Mouse (Mus musculus) myocyte (in vitro differentiated cells): ENCODE data around the gene Cfap126. TPM values are rescaled to one million over a fixed set of nuclear protein-coding genes. Genes with fewer than 3 reads are reported as not detected.

Experiments
- H3K27me3 ChIP-seq: one replicate; pipeline ENCODE4 v1.6.1; 2011; ENCODE audit not compliant: control insufficient read depth, insufficient read depth, insufficient read length
- H3K36me3 ChIP-seq: one replicate; pipeline ENCODE4 v1.6.1; 2011; ENCODE audit not compliant: control insufficient read depth, insufficient read depth
- H3K4me2 ChIP-seq: one replicate; pipeline ENCODE4 v1.6.1; 2011; ENCODE audit warnings: low read depth, control low read depth
- H3K4me3 ChIP-seq: one replicate; pipeline ENCODE4 v1.5.1; 2011; ENCODE audit warnings: mild to moderate bottlenecking, control low read depth, moderate library complexity
- H3K79me2 ChIP-seq: one replicate; pipeline ENCODE4 v1.6.1; 2011; ENCODE audit not compliant: control insufficient read depth, insufficient read depth
- H3ac ChIP-seq: one replicate; pipeline ENCODE4 v1.6.1; 2011; ENCODE audit not compliant: control insufficient read depth, insufficient read length
- CEBPB ChIP-seq: IDR thresholded peaks from 2 replicates; pipeline ENCODE4 v1.6.1; 2011; ENCODE audit warnings: mild to moderate bottlenecking, moderate library complexity; ENCODE audit not compliant: poor library complexity, insufficient read depth, severe bottlenecking
- E2F4 ChIP-seq: IDR thresholded peaks from one replicate; pipeline ENCODE4 v1.6.1; 2011; ENCODE audit warnings: mild to moderate bottlenecking, control low read depth, moderate library complexity; ENCODE audit not compliant: insufficient read depth
- MAX ChIP-seq: IDR thresholded peaks from one replicate; pipeline ENCODE4 v1.6.1; 2011; ENCODE audit warnings: low read depth, mild to moderate bottlenecking, control low read depth
- MYOD1 ChIP-seq, 3 experiments: IDR thresholded peaks; one replicate each; pipeline ENCODE4 v1.6.1; 2011; ENCODE audit warnings: control low read depth in 2 of 3, low read depth in 2 of 3, mild to moderate bottlenecking in 2 of 3, moderate library complexity in 1 of 3; ENCODE audit not compliant: insufficient read length in 2 of 3, control insufficient read depth in 1 of 3
- MYOG ChIP-seq, 3 experiments: IDR thresholded peaks; one replicate each; pipeline ENCODE4 v1.6.1; 2011; ENCODE audit warnings: control low read depth in 2 of 3, low read depth in 2 of 3, mild to moderate bottlenecking in 2 of 3; ENCODE audit not compliant: insufficient read length in 2 of 3, control insufficient read depth in 1 of 3, insufficient read depth in 1 of 3
- POLR2A ChIP-seq: IDR thresholded peaks from one replicate; pipeline ENCODE4 v1.6.1; 2011; ENCODE audit warnings: low read depth, mild to moderate bottlenecking, control low read depth, moderate library complexity; ENCODE audit not compliant: insufficient read length
- POLR2AphosphoS2 ChIP-seq: IDR thresholded peaks from one replicate; pipeline ENCODE4 v1.6.1; 2011; ENCODE audit warnings: low read depth, control low read depth; ENCODE audit not compliant: insufficient read length
- REST ChIP-seq: IDR thresholded peaks from one replicate; pipeline ENCODE4 v1.6.1; 2011; ENCODE audit warnings: mild to moderate bottlenecking, control low read depth, moderate library complexity; ENCODE audit not compliant: insufficient read depth, insufficient read length
- SRF ChIP-seq: IDR thresholded peaks from one replicate; pipeline ENCODE4 v1.6.1; 2011; ENCODE audit warnings: low read depth; ENCODE audit not compliant: control insufficient read depth, insufficient read length
- TCF12 ChIP-seq: IDR thresholded peaks from one replicate; pipeline ENCODE4 v1.6.1; 2011; ENCODE audit warnings: mild to moderate bottlenecking, control low read depth; ENCODE audit not compliant: poor library complexity, insufficient read depth, severe bottlenecking
- TCF3 ChIP-seq: IDR thresholded peaks from one replicate; pipeline ENCODE4 v1.6.1; 2011; ENCODE audit warnings: low read depth, control low read depth; ENCODE audit not compliant: insufficient read length
- USF1 ChIP-seq: IDR thresholded peaks from one replicate; pipeline ENCODE4 v1.6.1; 2011; ENCODE audit warnings: low read depth, mild to moderate bottlenecking, control low read depth, moderate library complexity
- polyA plus RNA-seq: library from polyadenylated mRNA; unstranded; fragments of >200 nt; fragmentation: generic; extraction: Trizol; gene quantifications from one replicate; pipeline ENCODE4 v1.2.1, GENCODE M21; 2012; ENCODE audit warnings: missing spikeins

The Cfap126 gene
- polyA plus RNA-seq, 1 experiment = 2.2 TPM

GRCm38 (mm10) chr1:171111781-171112575 lies 1.7 kb upstream of the Cfap126 start:
- Histone ChIP-seq H3K4me2 (peak overlapping the region; percentile 98), H3K36me3 (no peaks in the 10 kb centered on the region)
- TF ChIP-seq CEBPB (no peak), USF1 (no peak), MYOD1 (IDR thresholded peaks at IDR 0.05; ENCODE audit: control insufficient read depth in 1 of 3, insufficient read length in 2 of 3, low read depth in 2 of 3) (no peak)

GRCm38 (mm10) chr1:171112986-171113385 lies 732 bp upstream of the Cfap126 start:
- no peaks in the 10 kb centered on the region for H3K79me2 ChIP-seq
- no peaks in the 10 kb centered on the region for H3K36me3 ChIP-seq
- peak overlapping the region; percentile 98 for H3K4me2 ChIP-seq
- peak overlapping the region; percentile 54 for H3K4me3 ChIP-seq
- no peak overlapping the region for H3ac ChIP-seq
- no peaks in the 10 kb centered on the region for H3K27me3 ChIP-seq
- TF ChIP-seq E2F4 (no peak), USF1 (no peak), MYOD1 (IDR thresholded peaks at IDR 0.05; ENCODE audit: control insufficient read depth in 1 of 3, insufficient read length in 2 of 3, low read depth in 2 of 3) (no peak), SRF (no peak), MAX (no peak), TCF12 (no peak)

More at GRCm38 (mm10) chr1:171111781-171112575, 1.7 kb upstream of the Cfap126 start:
- Histone ChIP-seq H3K27me3 (no peaks in the 10 kb centered on the region), H3K4me3 (peak overlapping the region; percentile 54), H3ac (no peak overlapping the region), H3K79me2 (no peaks in the 10 kb centered on the region)

GRCm38 (mm10) chr1:171116280-171116679 lies 2.6 kb downstream of the Cfap126 start:
- no peak for TF ChIP-seq POLR2A
- TF ChIP-seq E2F4 = no peak
- no peak for TF ChIP-seq SRF
- no peak for TF ChIP-seq MAX
- no peak for TF ChIP-seq MYOG (IDR thresholded peaks at IDR 0.05; ENCODE audit: control insufficient read depth in 1 of 3, insufficient read depth in 1 of 3, insufficient read length in 2 of 3, low read depth in 2 of 3)
- no peak for TF ChIP-seq REST
- H3ac ChIP-seq = no peak overlapping the region
- no peak overlapping the region for H3K4me3 ChIP-seq
- no peaks in the 10 kb centered on the region for H3K79me2 ChIP-seq
- no peaks in the 10 kb centered on the region for H3K36me3 ChIP-seq
- H3K4me2 ChIP-seq = no peak overlapping the region
- no peaks in the 10 kb centered on the region for H3K27me3 ChIP-seq

- no peaks in the 10 kb centered on the region for H3K79me2 ChIP-seq
- H3K4me3 ChIP-seq = no peak overlapping the region
- H3K36me3 ChIP-seq = no peaks in the 10 kb centered on the region
- H3K27me3 ChIP-seq = no peaks in the 10 kb centered on the region
- no peak overlapping the region for H3K4me2 ChIP-seq
- TF ChIP-seq REST (no peak), POLR2AphosphoS2 (no peak), TCF12 (no peak), MYOD1 (IDR thresholded peaks at IDR 0.05; ENCODE audit: control insufficient read depth in 1 of 3, insufficient read length in 2 of 3, low read depth in 2 of 3) (no peak), TCF3 (no peak), MYOG (IDR thresholded peaks at IDR 0.05; ENCODE audit: control insufficient read depth in 1 of 3, insufficient read depth in 1 of 3, insufficient read length in 2 of 3, low read depth in 2 of 3) (no peak), USF1 (no peak), CEBPB (no peak), E2F4 (no peak), SRF (no peak), MAX (no peak), POLR2A (no peak)
- no peak overlapping the region for H3ac ChIP-seq
Measured at GRCm38 (mm10) chr1:171118269-171118684, 4.6 kb downstream of the Cfap126 start.

GRCm38 (mm10) chr1:171118996-171119395 lies 5.3 kb downstream of the Cfap126 start:
- Histone ChIP-seq H3K27me3 (no peaks in the 10 kb centered on the region), H3ac (no peak overlapping the region), H3K36me3 (no peaks in the 10 kb centered on the region), H3K4me3 (no peak overlapping the region), H3K79me2 (no peaks in the 10 kb centered on the region), H3K4me2 (no peak overlapping the region)
- no peak for TF ChIP-seq USF1
- no peak for TF ChIP-seq POLR2A
- TF ChIP-seq E2F4 = no peak
- no peak for TF ChIP-seq POLR2AphosphoS2
- TF ChIP-seq MAX = no peak
- TF ChIP-seq MYOD1 (IDR thresholded peaks at IDR 0.05; ENCODE audit: control insufficient read depth in 1 of 3, insufficient read length in 2 of 3, low read depth in 2 of 3) = no peak
- TF ChIP-seq MYOG (IDR thresholded peaks at IDR 0.05; ENCODE audit: control insufficient read depth in 1 of 3, insufficient read depth in 1 of 3, insufficient read length in 2 of 3, low read depth in 2 of 3) = no peak
- no peak for TF ChIP-seq TCF3
- no peak for TF ChIP-seq SRF
- no peak for TF ChIP-seq REST
- no peak for TF ChIP-seq TCF12
